Mouse (Mus musculus) spleen, adult 2 months (tissue): ENCODE results near the gene Megf8.

Experiments
- CTCF ChIP-seq: fragments of 200-500 bp; IDR thresholded peaks from 2 replicates; pipeline ENCODE4 v1.5.1; 2011; ENCODE audit warnings: mild to moderate bottlenecking, inconsistent platforms; ENCODE audit not compliant: insufficient read depth, insufficient read length, insufficient replicate concordance; ENCODE audit errors: extremely low read depth
- POLR2A ChIP-seq: fragments of 200-500 bp; IDR thresholded peaks from 2 replicates; pipeline ENCODE4 v1.6.1; 2011; ENCODE audit warnings: low read depth, low read length, inconsistent platforms

- TF ChIP-seq CTCF, result peak; percentile 46; the same call in 1 of the 2 replicates
- TF ChIP-seq POLR2A, result peak; percentile 51
Observed at GRCm38 (mm10) chr7:25278341-25279075, 38.5 kb upstream of the Megf8 start.
